Mouse (Mus musculus) spleen, postnatal 14 days (tissue): ENCODE data around the gene Npr2.

Experiments used
- DNase-seq, 2 experiments: peaks; one replicate each; pipeline ENCODE4 v3.0.0; 2021 to 2022; ENCODE audit warnings: low spot score in 2 of 2

The Npr2 gene

GRCm38 (mm10) chr4:43672070-43672469 is 40.3 kb downstream of the Npr2 start:
- DNase-seq: peak; percentile 62 to 81

GRCm38 (mm10) chr4:43673703-43674102 is 42.0 kb downstream of the Npr2 start:
- DNase-seq: no peak

- no peak for DNase-seq
Observed at GRCm38 (mm10) chr4:43674974-43675373, 43.2 kb downstream of the Npr2 start.

GRCm38 (mm10) chr4:43675608-43676007 is 43.9 kb downstream of the Npr2 start:
- DNase-seq: no peak

- DNase-seq: no peak
Observed at GRCm38 (mm10) chr4:43678541-43678940, 46.8 kb downstream of the Npr2 start.

- no peak for DNase-seq
Observed at GRCm38 (mm10) chr4:43679416-43680043, 47.8 kb downstream of the Npr2 start.

- DNase-seq: no peak
Observed at GRCm38 (mm10) chr4:43690021-43690420, 58.3 kb downstream of the Npr2 start.

GRCm38 (mm10) chr4:43691026-43691425 is 59.3 kb downstream of the Npr2 start:
- DNase-seq: no peak

- DNase-seq: no peak
Observed at GRCm38 (mm10) chr4:43693806-43694241, 62.1 kb downstream of the Npr2 start.

- no peak for DNase-seq
Observed at GRCm38 (mm10) chr4:43694439-43695248, 62.9 kb downstream of the Npr2 start.

GRCm38 (mm10) chr4:43695249-43695671 is 63.5 kb downstream of the Npr2 start:
- DNase-seq: no peak

- DNase-seq: no peak
Observed at GRCm38 (mm10) chr4:43696561-43696960, 64.8 kb downstream of the Npr2 start.

GRCm38 (mm10) chr4:43700707-43701106 is 69.0 kb downstream of the Npr2 start, which contains the start of gene Olfr70:
Olfr70 (minus strand) TSS chr4:43700807.
- no peak for DNase-seq
